In the genomic region with DNA sequence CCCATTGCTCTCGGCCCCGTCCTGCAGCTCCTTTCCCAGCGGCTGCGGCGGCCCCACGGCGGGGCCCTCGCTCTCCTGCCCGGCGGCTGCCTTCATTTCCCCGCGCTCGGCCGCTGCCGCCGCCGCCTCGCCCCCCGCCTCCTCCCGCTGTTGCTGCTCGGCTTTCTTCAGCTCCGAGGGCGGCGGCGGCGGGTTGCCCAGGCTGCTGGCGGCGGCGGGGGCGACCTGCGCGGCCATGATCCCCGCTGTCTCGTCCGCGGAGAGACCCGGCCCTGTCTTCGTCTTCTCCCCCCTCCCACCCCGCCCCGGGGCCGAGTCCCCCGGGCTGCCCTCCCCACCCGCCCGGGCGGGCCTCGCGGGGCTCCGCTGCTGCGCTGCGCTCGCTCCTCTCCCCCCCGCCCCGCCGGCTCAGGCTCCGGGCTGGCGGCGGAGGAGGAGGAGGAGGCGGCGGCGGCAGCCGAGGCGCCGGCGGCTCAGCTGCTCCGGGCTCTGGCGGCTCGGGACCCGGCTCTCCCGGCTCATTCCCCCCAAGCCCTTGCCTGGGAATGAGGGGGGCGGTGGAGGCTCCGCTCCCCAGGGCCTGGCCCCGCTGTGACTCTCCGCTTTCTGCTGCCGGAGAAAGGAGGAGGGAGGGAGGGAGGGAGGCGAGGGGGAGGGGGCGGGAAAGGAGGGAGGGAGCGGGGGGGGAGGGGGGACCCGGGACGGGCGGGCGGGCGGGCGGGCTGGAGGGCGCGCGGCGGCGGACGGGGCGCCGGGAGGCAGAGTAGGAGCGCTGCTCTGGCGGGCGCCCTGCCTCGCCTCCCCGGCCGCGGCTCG, we compare ENCODE assay signal across 8 mouse cellular contexts. TPM values are rescaled to one million over a fixed set of nuclear protein-coding genes. Genes with fewer than 3 reads are reported as not detected.
DNase-seq lines count a peak whose midpoint lies in the region; ATAC-seq lines count a peak whose summit lies in the region.

No protein-coding gene starts in this region.

- H3K4me2 ChIP-seq in limb, embryonic 15.5 days: peak overlapping the region; percentile 93
- H3K4me2 ChIP-seq in stomach, embryonic 16.5 days (ENCODE audit: low read depth, low read length): peak overlapping the region; percentile 95

- ATAC-seq in erythroblast, adult 5-6 weeks (replicated peaks; ENCODE audit: low FRiP score, poor library complexity, severe bottlenecking): no peak
- ATAC-seq in limb, embryonic 15.5 days (ENCODE audit: insufficient number of reproducible peaks, low FRiP score, low TSS enrichment, low read depth): peak; percentile 55
- peak; percentile 41 for ATAC-seq in stomach, embryonic 16.5 days (ENCODE audit: insufficient read depth, low FRiP score)

- peak overlapping the region; percentile 100 for H3K27ac ChIP-seq in limb, embryonic 15.5 days
- peak overlapping the region; percentile 100 for H3K27ac ChIP-seq in stomach, embryonic 16.5 days (ENCODE audit: low read length)

- peak; percentile 76 for DNase-seq in embryo, embryonic 10 days (ENCODE audit: low spot score)
- peak; percentile 99 for DNase-seq in heart, adult 11 months
- peak; percentile 74 for DNase-seq in kidney, adult 18-20 months
- DNase-seq in natural killer cell, adult 2 months (ENCODE audit: low spot score in 2 of 2): peak; percentile 20 to 36

- no peaks in the 10 kb centered on the region for H3K9me3 ChIP-seq in erythroblast, embryonic 14.5 days (ENCODE audit: control insufficient read depth, low read length)
- no peaks in the 10 kb centered on the region for H3K9me3 ChIP-seq in limb, embryonic 15.5 days
- no peaks in the 10 kb centered on the region for H3K9me3 ChIP-seq in stomach, embryonic 16.5 days (replicated peaks; ENCODE audit: control insufficient read depth, low read length)

- no peaks in the 10 kb centered on the region for H3K27me3 ChIP-seq in erythroblast, embryonic 14.5 days (ENCODE audit: control insufficient read depth)
- no peaks in the 10 kb centered on the region for H3K27me3 ChIP-seq in limb, embryonic 15.5 days
- no peaks in the 10 kb centered on the region for H3K27me3 ChIP-seq in stomach, embryonic 16.5 days (ENCODE audit: control insufficient read depth, insufficient read depth, low read length)

- peak overlapping the region; percentile 100 for H3K9ac ChIP-seq in limb, embryonic 15.5 days
- peak overlapping the region; percentile 100 for H3K9ac ChIP-seq in stomach, embryonic 16.5 days (ENCODE audit: low read length)

- peaks cover 68% of the 10 kb centered on the region for H3K4me1 ChIP-seq in erythroblast, embryonic 14.5 days (ENCODE audit: control insufficient read depth)
- peaks cover 41% of the 10 kb centered on the region for H3K4me1 ChIP-seq in limb, embryonic 15.5 days
- peaks cover 40% of the 10 kb centered on the region for H3K4me1 ChIP-seq in stomach, embryonic 16.5 days (ENCODE audit: control insufficient read depth, insufficient read depth, low read length)

- peak overlapping the region; percentile 94 for H3K4me3 ChIP-seq in erythroblast, embryonic 14.5 days (replicated peaks)
- peak overlapping the region; percentile 98 for H3K4me3 ChIP-seq in limb, embryonic 15.5 days
- peak overlapping the region; percentile 100 for H3K4me3 ChIP-seq in stomach, embryonic 16.5 days (replicated peaks; ENCODE audit: low read length)

- peaks cover 23% of the 10 kb centered on the region for H3K36me3 ChIP-seq in erythroblast, embryonic 14.5 days (ENCODE audit: control insufficient read depth)
- H3K36me3 ChIP-seq in limb, embryonic 15.5 days: peaks cover 7% of the 10 kb centered on the region; the same call in 1 of the 2 replicates
- H3K36me3 ChIP-seq in stomach, embryonic 16.5 days (ENCODE audit: control insufficient read depth, insufficient read depth, low read length): peaks cover 4% of the 10 kb centered on the region; the same call in 1 of the 2 replicates

- WGBS in limb, embryonic 15.5 days: under 1% methylated on average over 37 of the region's 99 CpGs
- WGBS in stomach, embryonic 16.5 days: under 1% methylated on average over 46 of the region's 99 CpGs

RNA-seq across cellular contexts. Expression of gene Arid1a, which starts 3.0 kb away (rescaled TPM):
- 2.3 and 2.6 TPM in 2 replicates for polyA plus RNA-seq in erythroblast, embryonic 14.5 days (2012)
- total RNA-seq in erythroblast, adult 5-6 weeks (2015; ENCODE audit: low replicate concordance): 31.1 and 41.2 TPM in 2 replicates
- total RNA-seq in erythroblast, adult 5-6 weeks (2017; ENCODE audit: low replicate concordance): 21.9 and 27.2 TPM in 2 replicates
- polyA plus RNA-seq in limb, embryonic 15.5 days (2015; fragmentation: Nextera tagmentation; extraction: Ambion mirVana): 21.7 and 24.2 TPM in 2 replicates
- polyA plus RNA-seq in stomach, embryonic 16.5 days (2015; fragmentation: Nextera tagmentation; extraction: Ambion mirVana): 25.0 and 26.1 TPM in 2 replicates

Comparison
In these comparisons a context has a peak if more than half of its experiments do, and no peak if none do; other contexts are left out.
1. DNase-seq: peak in every context shown above with its lines; median percentile 99 in heart, adult 11 months; 76 in embryo, embryonic 10 days; 74 in kidney, adult 18-20 months; 28 in natural killer cell, adult 2 months.